Mouse (Mus musculus) G1E (cell line): Measurements from ENCODE around the gene Ugt1a5.

Source experiments
- CTCF ChIP-seq: IDR thresholded peaks from 2 replicates; pipeline ENCODE4 v1.5.1; 2012; ENCODE audit warnings: low read depth, low read length, inconsistent platforms, mixed read lengths
- GATA1 ChIP-seq: IDR thresholded peaks from 2 replicates; pipeline ENCODE4 v1.6.1; 2012; ENCODE audit warnings: borderline replicate concordance, low read length, inconsistent platforms, mixed read lengths
- POLR2AphosphoS5 ChIP-seq: IDR thresholded peaks from 2 replicates; pipeline ENCODE4 v1.6.1; 2012; ENCODE audit warnings: low read depth, low read length, inconsistent platforms; ENCODE audit not compliant: insufficient replicate concordance
- TAL1 ChIP-seq: conservative IDR thresholded peaks from 2 replicates; pipeline ENCODE4 v1.6.1; 2012; ENCODE audit warnings: low read depth, low read length, inconsistent platforms, mixed read lengths

GRCm38 (mm10) chr1:88248658-88249057 lies 82.8 kb downstream of the Ugt1a5 start:
- TF ChIP-seq CTCF (no peak), TAL1 (no peak), GATA1 (no peak), POLR2AphosphoS5 (no peak)
